Mouse (Mus musculus) liver, embryonic 16.5 days (tissue): ENCODE measurements around the gene St3gal6. TPM values are rescaled to one million over a fixed set of nuclear protein-coding genes. Genes with fewer than 3 reads are reported as not detected.

Source experiments
- ATAC-seq: fragments of 200-750 bp; cut with Nextera tagmentation; 2 replicates; pipeline ENCODE4 v1.8.0; 2017; ENCODE audit warnings: low read depth, mild to moderate bottlenecking, moderate number of reproducible peaks, moderate library complexity
- H3K27ac ChIP-seq: fragments of 300-500 bp; sonication (generic); 2 replicates; pipeline ENCODE4 v1.5.1; 2014; ENCODE audit warnings: mild to moderate bottlenecking, low read length
- H3K27me3 ChIP-seq: fragments of 300-500 bp; sonication (generic); 2 replicates; pipeline ENCODE4 v1.6.1; 2014; ENCODE audit warnings: low read depth, low read length, mixed read lengths; ENCODE audit not compliant: control insufficient read depth, insufficient read depth
- H3K36me3 ChIP-seq: fragments of 300-500 bp; sonication (generic); 2 replicates; pipeline ENCODE4 v1.6.1; 2014; ENCODE audit warnings: mild to moderate bottlenecking; ENCODE audit not compliant: control insufficient read depth, insufficient read depth
- H3K4me1 ChIP-seq: fragments of 300-500 bp; sonication (generic); 2 replicates; pipeline ENCODE4 v1.6.1; 2014; ENCODE audit warnings: low read depth, low read length, mixed read lengths; ENCODE audit not compliant: control insufficient read depth
- H3K4me2 ChIP-seq: fragments of 300-500 bp; sonication (generic); 2 replicates; pipeline ENCODE4 v1.6.1; 2014; ENCODE audit warnings: low read depth, low read length, mixed read lengths
- H3K4me3 ChIP-seq: fragments of 300-500 bp; sonication (generic); 2 replicates; pipeline ENCODE4 v1.5.1; 2014; ENCODE audit warnings: low read depth, mild to moderate bottlenecking, low read length
- H3K9ac ChIP-seq: fragments of 300-500 bp; sonication (generic); 2 replicates; pipeline ENCODE4 v1.6.1; 2014; ENCODE audit warnings: low read depth, low read length
- H3K9me3 ChIP-seq: fragments of 300-500 bp; sonication (generic); replicated peaks from 2 replicates; pipeline ENCODE4 v1.6.1; 2016; ENCODE audit warnings: low read length; ENCODE audit not compliant: control insufficient read depth
- WGBS: fragments of 180-500 bp; shearing (Covaris S2); extraction: QIAGEN DNeasy Blood & Tissue Kit; methylation state at CpG from one replicate; pipeline ENCODE4 v1.1.7; 2014; ENCODE audit not compliant: insufficient replicate concordance; 5-methylcytosine and 5-hydroxymethylcytosine counted together
- polyA plus RNA-seq: library from polyadenylated mRNA; unstranded; fragments of >200 nt; fragmentation: Nextera tagmentation; extraction: Ambion mirVana; gene quantifications from 2 replicates; pipeline ENCODE4 v1.2.1, GENCODE M21; 2015

St3gal6 gene
- polyA plus RNA-seq, 1 experiment from 2014 or later, result 25.1 TPM

- Histone ChIP-seq H3K27ac (no peak overlapping the region), H3K36me3 (peaks cover 9% of the 10 kb centered on the region; the same call in 1 of the 2 replicates), H3K9me3 (no peaks in the 10 kb centered on the region), H3K4me3 (no peak overlapping the region), H3K4me2 (no peak overlapping the region), H3K4me1 (peaks cover 5% of the 10 kb centered on the region; the same call in 1 of the 2 replicates), H3K27me3 (no peaks in the 10 kb centered on the region), H3K9ac (no peak overlapping the region)
- peak; percentile 7; the same call in 1 of the 2 replicates for ATAC-seq
- WGBS, result 46% methylated on average over 2 of the region's 2 CpGs
Measured at GRCm38 (mm10) chr16:58476363-58476762, 47.7 kb downstream of the St3gal6 start.

- Histone ChIP-seq H3K9me3 (no peaks in the 10 kb centered on the region), H3K27me3 (no peaks in the 10 kb centered on the region), H3K4me3 (no peak overlapping the region), H3K4me1 (peaks cover 8% of the 10 kb centered on the region; the same call in 1 of the 2 replicates), H3K9ac (no peak overlapping the region), H3K4me2 (no peak overlapping the region), H3K36me3 (peaks cover 9% of the 10 kb centered on the region; the same call in 1 of the 2 replicates), H3K27ac (no peak overlapping the region)
- 66% methylated on average over 3 of the region's 3 CpGs for WGBS
- no peak for ATAC-seq
Measured at GRCm38 (mm10) chr16:58475544-58476154, 48.4 kb downstream of the St3gal6 start.

- H3K9me3 ChIP-seq, result no peaks in the 10 kb centered on the region
- ATAC-seq, result no peak
- H3K4me2 ChIP-seq, result no peak overlapping the region
- H3K27me3 ChIP-seq, result no peaks in the 10 kb centered on the region
- peaks cover 8% of the 10 kb centered on the region; the same call in 1 of the 2 replicates for H3K4me1 ChIP-seq
- H3K9ac ChIP-seq, result no peak overlapping the region
- WGBS, result 54% methylated on average over 3 of the region's 3 CpGs
- H3K4me3 ChIP-seq, result no peak overlapping the region
- no peak overlapping the region for H3K27ac ChIP-seq
- H3K36me3 ChIP-seq, result peaks cover 9% of the 10 kb centered on the region; the same call in 1 of the 2 replicates
Measured at GRCm38 (mm10) chr16:58474875-58475274, 49.2 kb downstream of the St3gal6 start.

GRCm38 (mm10) chr16:58470841-58471240, 53.2 kb downstream of the St3gal6 start:
- WGBS, result 34% methylated on average over 4 of the region's 4 CpGs
- H3K9ac ChIP-seq, result no peak overlapping the region

GRCm38 (mm10) chr16:58470061-58470460, 54.0 kb downstream of the St3gal6 start:
- no peak overlapping the region for H3K4me3 ChIP-seq
- H3K4me2 ChIP-seq, result no peak overlapping the region
- no peak overlapping the region for H3K27ac ChIP-seq
- peaks cover 6% of the 10 kb centered on the region; the same call in 1 of the 2 replicates for H3K4me1 ChIP-seq
- ATAC-seq, result no peak
- H3K9ac ChIP-seq, result no peak overlapping the region
- no peaks in the 10 kb centered on the region for H3K9me3 ChIP-seq
- peaks cover 6% of the 10 kb centered on the region for H3K36me3 ChIP-seq
- WGBS, result 81% methylated on average over 8 of the region's 8 CpGs
- no peaks in the 10 kb centered on the region for H3K27me3 ChIP-seq

More at GRCm38 (mm10) chr16:58470841-58471240, 53.2 kb downstream of the St3gal6 start:
- no peaks in the 10 kb centered on the region for H3K27me3 ChIP-seq
- ATAC-seq, result no peak
- H3K4me3 ChIP-seq, result no peak overlapping the region
- H3K36me3 ChIP-seq, result peaks cover 6% of the 10 kb centered on the region
- H3K9me3 ChIP-seq, result no peaks in the 10 kb centered on the region
- H3K4me1 ChIP-seq, result peaks cover 6% of the 10 kb centered on the region; the same call in 1 of the 2 replicates
- no peak overlapping the region for H3K4me2 ChIP-seq
- H3K27ac ChIP-seq, result no peak overlapping the region

GRCm38 (mm10) chr16:58465412-58465811, 58.6 kb downstream of the St3gal6 start:
- WGBS, result 60% methylated on average over 9 of the region's 9 CpGs
- Histone ChIP-seq H3K9ac (no peak overlapping the region), H3K4me2 (no peak overlapping the region), H3K27me3 (no peaks in the 10 kb centered on the region), H3K4me1 (peaks cover 11% of the 10 kb centered on the region), H3K4me3 (no peak overlapping the region), H3K27ac (no peak overlapping the region), H3K9me3 (no peaks in the 10 kb centered on the region), H3K36me3 (peaks cover 3% of the 10 kb centered on the region; the same call in 1 of the 2 replicates)
- peak; percentile 11; the same call in 1 of the 2 replicates for ATAC-seq

GRCm38 (mm10) chr16:58464051-58464450, 60.0 kb downstream of the St3gal6 start:
- no peak overlapping the region for H3K4me3 ChIP-seq
- ATAC-seq, result no peak
- no peak overlapping the region for H3K27ac ChIP-seq
- H3K27me3 ChIP-seq, result no peaks in the 10 kb centered on the region
- peaks cover 18% of the 10 kb centered on the region for H3K4me1 ChIP-seq
- H3K36me3 ChIP-seq, result peaks cover 1% of the 10 kb centered on the region; the same call in 1 of the 2 replicates
- no peaks in the 10 kb centered on the region for H3K9me3 ChIP-seq
- no peak overlapping the region for H3K4me2 ChIP-seq
- 85% methylated on average over 14 of the region's 14 CpGs for WGBS
- no peak overlapping the region for H3K9ac ChIP-seq

- no peak for ATAC-seq
- peaks cover 19% of the 10 kb centered on the region for H3K4me1 ChIP-seq
- H3K27ac ChIP-seq, result no peak overlapping the region
Measured at GRCm38 (mm10) chr16:58462519-58462918, 61.5 kb downstream of the St3gal6 start.

GRCm38 (mm10) chr16:58461856-58462518, 62.1 kb downstream of the St3gal6 start:
- Histone ChIP-seq H3K4me3 (no peak overlapping the region), H3K36me3 (no peaks in the 10 kb centered on the region), H3K9ac (no peak overlapping the region), H3K4me2 (no peak overlapping the region), H3K27me3 (no peaks in the 10 kb centered on the region), H3K4me1 (peaks cover 24% of the 10 kb centered on the region), H3K9me3 (no peaks in the 10 kb centered on the region), H3K27ac (no peak overlapping the region)
- no peak for ATAC-seq
- WGBS, result 76% methylated on average over 2 of the region's 2 CpGs

More at GRCm38 (mm10) chr16:58462519-58462918, 61.5 kb downstream of the St3gal6 start:
- H3K9me3 ChIP-seq, result no peaks in the 10 kb centered on the region
- WGBS, result 82% methylated on average over 2 of the region's 2 CpGs
- no peak overlapping the region for H3K9ac ChIP-seq
- no peak overlapping the region for H3K4me3 ChIP-seq
- no peak overlapping the region for H3K4me2 ChIP-seq
- H3K27me3 ChIP-seq, result no peaks in the 10 kb centered on the region
- no peaks in the 10 kb centered on the region for H3K36me3 ChIP-seq
